ENCODE assay signal across 11 mouse cellular contexts in genomic region chr4:129242327-129242726, GRCm38 (mm10). TPM values are rescaled to one million over a fixed set of nuclear protein-coding genes. Genes with fewer than 3 reads are reported as not detected.
DNase-seq lines count a peak whose midpoint lies in the region; ATAC-seq and TF ChIP-seq lines count a peak whose summit lies in the region.
"Had no signal": no experiment of that assay in that cellular context is flagged by ENCODE, and none has a peak within 500 bp of the region (broad histone marks: within the 10 kb centered on the region; RNA-seq: fewer than 3 reads in every experiment).

No protein-coding gene starts in this region.

- ATAC-seq in kidney, embryonic 14.5 days (ENCODE audit: low FRiP score, low TSS enrichment): no peak
- no peak for ATAC-seq in intestine, embryonic 14.5 days (replicated peaks; ENCODE audit: low FRiP score, low TSS enrichment, low read depth)
- ATAC-seq in neural tube, embryonic 13.5 days (ENCODE audit: low read depth): no peak

- 0 out of 2 replicates have a peak, but pooled peaks cover 6% of the 10 kb centered on the region for H3K27me3 ChIP-seq in kidney, embryonic 14.5 days (ENCODE audit: control insufficient read depth, insufficient read depth, low read length)
- peaks cover 13% of the 10 kb centered on the region; the same call in 1 of the 2 replicates for H3K27me3 ChIP-seq in intestine, embryonic 14.5 days (replicated peaks; ENCODE audit: control insufficient read depth, insufficient read depth, low read length)
- H3K27me3 ChIP-seq in neural tube, embryonic 13.5 days: peaks cover 29% of the 10 kb centered on the region

- no peak for DNase-seq in kidney, postnatal 10 days
- DNase-seq in intestine, embryonic 14.5 days (ENCODE audit: low spot score): no peak
- no peak for DNase-seq in testis, postnatal 14 days (ENCODE audit: low spot score)
- no peak for DNase-seq in gastrocnemius, postnatal 4 days (ENCODE audit: low spot score in 2 of 2)
- no peak for DNase-seq in urinary bladder, postnatal 25 days (ENCODE audit: low spot score)
- DNase-seq: adrenal gland, postnatal 10 days; cerebellum, adult 2 months had no signal

- no peak for TF ChIP-seq CTCF in cortical plate, adult 2 months (IDR thresholded peaks at IDR 0.05; ENCODE audit: extremely low read depth, insufficient read depth, low read length)

- peaks cover 30% of the 10 kb centered on the region for H3K4me1 ChIP-seq in kidney, embryonic 14.5 days (ENCODE audit: control insufficient read depth, insufficient read depth, low read length)
- H3K4me1 ChIP-seq in cortical plate, adult 2 months (ENCODE audit: control insufficient read depth, insufficient read depth, low read length): peaks cover 5% of the 10 kb centered on the region; the same call in 1 of the 2 replicates
- H3K4me1 ChIP-seq in intestine, embryonic 14.5 days (replicated peaks; ENCODE audit: control insufficient read depth, insufficient read depth, low read length): peaks cover 14% of the 10 kb centered on the region
- peaks cover 38% of the 10 kb centered on the region for H3K4me1 ChIP-seq in neural tube, embryonic 13.5 days (replicated peaks)

- H3K4me2 ChIP-seq in kidney, embryonic 14.5 days (replicated peaks; ENCODE audit: low read depth, low read length): no peak overlapping the region
- no peak overlapping the region for H3K4me2 ChIP-seq in intestine, embryonic 14.5 days (ENCODE audit: low read length)
- no peak overlapping the region for H3K4me2 ChIP-seq in neural tube, embryonic 13.5 days

- no peak for TF ChIP-seq POLR2A in cortical plate, adult 2 months (IDR thresholded peaks at IDR 0.05; ENCODE audit: extremely low read depth, insufficient read depth, low read length)

- H3K4me3 ChIP-seq in kidney, embryonic 14.5 days (ENCODE audit: low read length): no peak overlapping the region
- no peak overlapping the region for H3K4me3 ChIP-seq in cortical plate, adult 2 months (ENCODE audit: insufficient read depth, low read length)
- no peak overlapping the region for H3K4me3 ChIP-seq in intestine, embryonic 14.5 days (ENCODE audit: low read depth, low read length)
- H3K4me3 ChIP-seq in neural tube, embryonic 13.5 days: no peak overlapping the region
- H3K4me3 ChIP-seq: megakaryocyte, embryonic 14.5 days had no signal

- H3K36me3 ChIP-seq in kidney, embryonic 14.5 days (ENCODE audit: control insufficient read depth, insufficient read depth, low read length): no peaks in the 10 kb centered on the region
- no peaks in the 10 kb centered on the region for H3K36me3 ChIP-seq in intestine, embryonic 14.5 days (ENCODE audit: control insufficient read depth, insufficient read depth, low read length)
- no peaks in the 10 kb centered on the region for H3K36me3 ChIP-seq in neural tube, embryonic 13.5 days

- no peak overlapping the region for H3K9ac ChIP-seq in kidney, embryonic 14.5 days (ENCODE audit: low read depth, low read length)
- H3K9ac ChIP-seq in intestine, embryonic 14.5 days (ENCODE audit: low read length): no peak overlapping the region
- 0 out of 2 replicates have a peak overlapping the region, but pooled peaks have one; percentile 34 for H3K9ac ChIP-seq in neural tube, embryonic 13.5 days

- no peaks in the 10 kb centered on the region for H3K9me3 ChIP-seq in kidney, embryonic 14.5 days (ENCODE audit: control insufficient read depth, low read length)
- H3K9me3 ChIP-seq in intestine, embryonic 14.5 days (ENCODE audit: control insufficient read depth, low read length): no peaks in the 10 kb centered on the region
- H3K9me3 ChIP-seq in neural tube, embryonic 13.5 days: no peaks in the 10 kb centered on the region
- H3K9me3 ChIP-seq: megakaryocyte, embryonic 14.5 days had no signal

- H3K27ac ChIP-seq in kidney, embryonic 14.5 days (ENCODE audit: low read depth, low read length): peak overlapping the region; percentile 26; the same call in 1 of the 2 replicates
- peak overlapping the region; percentile 69; the same call in 1 of the 2 replicates for H3K27ac ChIP-seq in cortical plate, adult 2 months (ENCODE audit: insufficient read depth, low read length)
- peak overlapping the region; percentile 0; the same call in 1 of the 2 replicates for H3K27ac ChIP-seq in intestine, embryonic 14.5 days (ENCODE audit: low read depth)
- peak overlapping the region; percentile 23 for H3K27ac ChIP-seq in neural tube, embryonic 13.5 days (replicated peaks)

- 43% methylated on average over 4 of the region's 4 CpGs for WGBS in kidney, embryonic 14.5 days
- 42% methylated on average over 4 of the region's 4 CpGs for whole genome bisulfite sequencing in intestine, embryonic 14.5 days
- WGBS in neural tube, embryonic 13.5 days: 33% methylated on average over 4 of the region's 4 CpGs

RNA-seq across cellular contexts. Expression of gene C77080, which starts 18.9 kb away (rescaled TPM):
- 7.3 and 7.8 TPM in 2 replicates for polyA plus RNA-seq in kidney, embryonic 14.5 days (2014; fragmentation: Nextera tagmentation; extraction: Ambion mirVana)
- polyA plus RNA-seq in cortical plate, adult 2 months (2012; rRNA removed): 14.4 and 15.0 TPM in 2 replicates
- polyA plus RNA-seq in intestine, embryonic 14.5 days (2014; fragmentation: Nextera tagmentation; extraction: Ambion mirVana): 7.2 and 7.4 TPM in 2 replicates
- 7.5 and 10.3 TPM in 2 replicates for polyA plus RNA-seq in neural tube, embryonic 13.5 days (2015; fragmentation: Nextera tagmentation; extraction: Ambion mirVana)
- total RNA-seq in gastrocnemius, postnatal 4 days (2021): 1 to 10 TPM; 8.2 to 9.7 TPM

RNA-seq across cellular contexts. Expression of gene Sync, which starts 45.1 kb away (rescaled TPM):
- polyA plus RNA-seq in kidney, embryonic 14.5 days (2014; fragmentation: Nextera tagmentation; extraction: Ambion mirVana): 0.63 and 0.84 TPM in 2 replicates
- 0.98 and 1.1 TPM in 2 replicates for polyA plus RNA-seq in cortical plate, adult 2 months (2012; rRNA removed)
- polyA plus RNA-seq in intestine, embryonic 14.5 days (2014; fragmentation: Nextera tagmentation; extraction: Ambion mirVana): 1.3 and 2.1 TPM in 2 replicates
- 3.2 and 3.4 TPM in 2 replicates for polyA plus RNA-seq in neural tube, embryonic 13.5 days (2015; fragmentation: Nextera tagmentation; extraction: Ambion mirVana)
- 10 to 100 TPM; 77.8 to 78.7 TPM for total RNA-seq in gastrocnemius, postnatal 4 days (2021)

RNA-seq across cellular contexts. Expression of gene Yars, which starts 52.8 kb away (rescaled TPM):
- 68.4 and 92.6 TPM in 2 replicates for polyA plus RNA-seq in kidney, embryonic 14.5 days (2014; fragmentation: Nextera tagmentation; extraction: Ambion mirVana)
- polyA plus RNA-seq in cortical plate, adult 2 months (2012; rRNA removed): 76.3 and 79.9 TPM in 2 replicates
- 92.9 and 97.2 TPM in 2 replicates for polyA plus RNA-seq in intestine, embryonic 14.5 days (2014; fragmentation: Nextera tagmentation; extraction: Ambion mirVana)
- polyA plus RNA-seq in neural tube, embryonic 13.5 days (2015; fragmentation: Nextera tagmentation; extraction: Ambion mirVana): 106 and 108 TPM in 2 replicates
- 10 to 100 TPM; 47.6 to 50.1 TPM for total RNA-seq in gastrocnemius, postnatal 4 days (2021)

RNA-seq across cellular contexts. Expression of gene S100pbp, which starts 52.8 kb away (rescaled TPM):
- polyA plus RNA-seq in kidney, embryonic 14.5 days (2014; fragmentation: Nextera tagmentation; extraction: Ambion mirVana): 17.3 and 28.9 TPM in 2 replicates
- 24.3 and 24.4 TPM in 2 replicates for polyA plus RNA-seq in cortical plate, adult 2 months (2012; rRNA removed)
- 14.6 and 19.5 TPM in 2 replicates for polyA plus RNA-seq in intestine, embryonic 14.5 days (2014; fragmentation: Nextera tagmentation; extraction: Ambion mirVana)
- 15.8 and 19.9 TPM in 2 replicates for polyA plus RNA-seq in neural tube, embryonic 13.5 days (2015; fragmentation: Nextera tagmentation; extraction: Ambion mirVana)
- total RNA-seq in gastrocnemius, postnatal 4 days (2021): 10 to 100 TPM; 20.4 to 21.7 TPM

Comparison
In these comparisons a context has a peak if more than half of its experiments do, and no peak if none do; other contexts are left out.
1. H3K27ac ChIP-seq: peak in every context shown above with its lines; median percentile 69 in cortical plate, adult 2 months; 26 in kidney, embryonic 14.5 days; 23 in neural tube, embryonic 13.5 days; 0 in intestine, embryonic 14.5 days.